Mouse (Mus musculus) gastrocnemius, adult 2 months (tissue): ENCODE measurements at regions not wholly inside any gene's neighbourhood (a gene's known extent, or its start where the extent isn't known, plus 50 kb on each side); places are given as distances from the start of the nearest gene placed in this dataset.

Experiments used
- DNase-seq: peaks from one replicate; pipeline ENCODE4 v3.0.0; 2022
- H3K27ac ChIP-seq: fragments of 200-600 bp; 2 replicates; pipeline ENCODE4 v1.8.1; 2022; ENCODE audit warnings: mild to moderate bottlenecking
- H3K4me3 ChIP-seq: fragments of 200-600 bp; 2 replicates; pipeline ENCODE4 v1.8.1; 2022; ENCODE audit warnings: mild to moderate bottlenecking, moderate library complexity
- CTCF ChIP-seq: fragments of 200-600 bp; IDR thresholded peaks from 2 replicates; pipeline ENCODE4 v1.8.1; 2022; ENCODE audit warnings: antibody characterized with exemption, mild to moderate bottlenecking, moderate library complexity
- intact Hi-C: fragments of 180-260 bp; cut with DNase I; formaldehyde crosslinking; loops from one replicate; pipeline ENCODE4 v1.15.1; 2025

GRCm38 (mm10) chr8:34371973-34372665 lies 260.6 kb upstream of the Gm10131 start:
- TF ChIP-seq CTCF = no peak
- intact Hi-C loops = no loop called here

DNA sequence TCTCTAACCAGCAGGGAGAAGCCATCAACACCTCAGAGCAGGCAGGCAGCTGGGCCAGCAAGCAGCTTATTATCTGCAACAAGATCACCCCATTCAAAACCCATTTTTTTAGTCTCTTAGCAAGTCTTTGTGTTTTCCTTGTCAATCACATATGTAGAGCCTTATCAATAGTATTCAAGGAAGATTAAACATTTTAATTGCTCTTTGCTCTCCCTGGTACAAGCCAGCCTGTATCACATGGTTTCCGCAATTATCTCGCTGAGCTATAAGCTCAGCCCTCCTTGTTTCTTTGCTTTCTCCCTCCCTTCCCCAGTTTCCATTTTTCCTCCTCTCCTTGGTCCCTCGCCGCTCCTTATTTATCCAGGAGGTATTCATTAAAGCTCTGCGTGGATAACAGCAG lies 259.9 kb upstream of the Gm10131 start:
- no peak for DNase-seq
- no peak for TF ChIP-seq CTCF
- intact Hi-C loops = no loop called here
- H3K4me3 ChIP-seq = no peak overlapping the region
- no peak overlapping the region for H3K27ac ChIP-seq

More at GRCm38 (mm10) chr8:34371973-34372665, 260.6 kb upstream of the Gm10131 start:
- Histone ChIP-seq H3K4me3 (no peak overlapping the region), H3K27ac (no peak overlapping the region)
- DNase-seq = no peak

DNA sequence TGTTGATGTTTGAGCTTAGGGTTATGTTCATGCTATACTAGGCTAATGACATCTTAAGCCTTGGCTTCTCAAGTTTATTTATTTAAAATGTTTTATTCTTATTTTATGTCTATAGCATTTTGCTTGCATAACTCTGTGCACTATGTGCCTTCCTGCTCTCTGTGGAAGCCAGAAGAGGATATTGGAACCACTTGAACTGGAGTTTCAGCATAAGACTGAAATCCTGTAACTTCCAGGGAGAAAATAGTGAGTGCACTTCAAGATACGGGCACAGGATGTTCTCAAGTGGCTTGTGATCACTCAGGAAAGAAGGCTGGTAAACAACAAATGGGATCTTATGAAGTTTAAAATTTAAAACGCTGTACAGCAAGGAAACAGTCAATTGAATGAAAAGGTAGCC lies 257.0 kb upstream of the Gm10131 start:
- no peak for TF ChIP-seq CTCF
- Histone ChIP-seq H3K27ac (no peak overlapping the region), H3K4me3 (no peak overlapping the region)
- intact Hi-C loops = no loop called here
- no peak for DNase-seq

DNA sequence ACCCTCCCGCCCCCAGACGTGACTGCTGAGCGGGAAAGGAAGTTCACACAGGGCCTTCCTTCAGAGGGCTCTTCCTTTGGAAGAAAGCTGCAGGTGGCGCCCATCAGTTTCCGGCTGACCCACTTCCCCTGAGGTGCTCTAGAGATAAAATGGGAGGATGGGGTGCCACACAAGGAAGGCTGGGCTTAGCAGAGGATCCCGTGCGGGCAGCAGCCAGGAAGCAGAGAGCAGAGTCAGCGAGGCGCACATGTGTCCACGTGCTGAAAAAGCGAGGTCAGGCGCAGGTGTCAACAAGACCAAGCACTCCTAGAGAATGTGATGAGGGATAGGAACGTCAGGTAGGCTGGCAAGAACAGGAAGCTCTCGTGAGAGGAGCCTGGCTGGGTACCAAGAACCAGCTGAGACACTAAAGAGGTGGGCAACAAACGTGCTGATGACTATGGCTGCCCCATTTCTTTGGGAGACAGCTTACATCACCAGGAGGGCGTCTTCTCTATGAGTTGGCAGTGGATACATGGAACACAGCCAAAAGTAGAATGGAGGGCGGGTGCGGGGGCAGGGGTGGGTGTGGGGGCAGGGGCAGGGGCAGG lies 253.0 kb upstream of the Gm10131 start:
- intact Hi-C loops = no loop called here
- Histone ChIP-seq H3K4me3 (no peak overlapping the region), H3K27ac (no peak overlapping the region)
- no peak for TF ChIP-seq CTCF
- no peak for DNase-seq

DNA sequence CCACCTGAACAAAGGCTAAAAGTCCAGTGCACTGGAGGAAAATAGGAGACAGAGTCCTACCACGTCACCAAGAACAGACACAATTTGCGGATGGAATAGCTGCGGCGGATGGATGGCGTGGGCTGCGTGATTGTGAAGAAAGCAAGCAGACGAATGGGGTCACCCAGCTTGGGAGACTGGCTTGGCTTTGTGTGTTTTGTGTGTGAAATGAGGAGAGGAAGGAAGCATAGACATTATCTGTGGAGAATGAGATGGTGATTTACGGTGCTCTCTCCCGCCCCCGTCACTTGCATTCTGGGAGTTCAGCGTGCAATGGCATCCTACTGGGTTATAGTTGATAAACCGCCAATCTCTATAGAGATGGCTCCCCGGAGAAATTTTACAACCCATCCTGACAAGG lies 252.1 kb upstream of the Gm10131 start:
- no peak for TF ChIP-seq CTCF
- H3K4me3 ChIP-seq = no peak overlapping the region
- DNase-seq = no peak
- intact Hi-C loops = no loop called here
- no peak overlapping the region for H3K27ac ChIP-seq

- intact Hi-C loops = no loop called here
- DNase-seq = no peak
- no peak overlapping the region for H3K27ac ChIP-seq
- no peak for TF ChIP-seq CTCF
- H3K4me3 ChIP-seq = no peak overlapping the region
Measured at GRCm38 (mm10) chr8:34363131-34363530, 251.6 kb upstream of the Gm10131 start.

GRCm38 (mm10) chr8:34361377-34361776 lies 249.8 kb upstream of the Gm10131 start:
- no peak overlapping the region for H3K27ac ChIP-seq
- no peak for DNase-seq
- TF ChIP-seq CTCF = no peak
- intact Hi-C loops = no loop called here
- no peak overlapping the region for H3K4me3 ChIP-seq

GRCm38 (mm10) chr8:34359776-34360175 lies 248.2 kb upstream of the Gm10131 start:
- no peak for DNase-seq
- H3K27ac ChIP-seq = no peak overlapping the region
- intact Hi-C loops = no loop called here
- no peak for TF ChIP-seq CTCF
- no peak overlapping the region for H3K4me3 ChIP-seq

GRCm38 (mm10) chr8:34355059-34355458 lies 243.5 kb upstream of the Gm10131 start:
- H3K4me3 ChIP-seq = no peak overlapping the region
- intact Hi-C loops = no loop called here
- no peak for TF ChIP-seq CTCF
- DNase-seq = no peak
- H3K27ac ChIP-seq = no peak overlapping the region

DNA sequence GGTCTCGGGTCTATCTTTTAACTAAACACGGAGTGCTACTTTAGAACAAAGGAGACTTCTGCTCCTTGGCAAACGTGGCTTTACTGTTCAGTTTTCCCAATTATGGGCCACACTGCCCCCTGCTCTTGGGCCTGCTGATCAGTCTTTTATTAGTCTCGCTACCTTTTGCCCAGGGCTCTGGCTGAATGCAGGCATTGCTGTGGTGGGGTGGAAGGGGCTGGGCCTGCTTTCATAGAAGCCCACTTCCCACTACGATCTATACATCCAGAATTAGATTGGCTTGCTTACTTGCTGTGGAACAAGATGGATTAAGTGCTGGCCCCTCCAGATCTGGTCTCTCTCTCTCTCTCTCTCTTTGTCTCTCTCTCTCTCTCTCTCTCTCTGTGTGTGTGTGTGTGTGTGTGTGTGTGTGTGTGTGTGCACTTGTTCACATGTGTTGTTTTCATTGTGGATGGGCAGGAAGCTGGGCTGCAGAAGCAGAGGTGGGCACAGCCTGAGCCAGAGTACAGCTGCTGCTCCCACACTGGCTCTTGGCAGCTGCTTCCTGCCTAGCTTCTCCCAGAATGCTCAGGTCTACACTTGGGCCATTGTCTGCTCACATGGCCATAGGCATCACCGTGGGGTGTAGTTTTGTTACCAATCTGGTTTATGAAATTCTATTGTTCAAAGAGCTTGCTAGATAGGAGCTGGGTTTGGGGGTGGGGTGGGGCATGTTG lies 241.8 kb upstream of the Gm10131 start:
- Histone ChIP-seq H3K27ac (peak overlapping the region; percentile 48), H3K4me3 (no peak overlapping the region)
- no peak for DNase-seq
- no peak for TF ChIP-seq CTCF
- intact Hi-C loops = no loop called here

DNA sequence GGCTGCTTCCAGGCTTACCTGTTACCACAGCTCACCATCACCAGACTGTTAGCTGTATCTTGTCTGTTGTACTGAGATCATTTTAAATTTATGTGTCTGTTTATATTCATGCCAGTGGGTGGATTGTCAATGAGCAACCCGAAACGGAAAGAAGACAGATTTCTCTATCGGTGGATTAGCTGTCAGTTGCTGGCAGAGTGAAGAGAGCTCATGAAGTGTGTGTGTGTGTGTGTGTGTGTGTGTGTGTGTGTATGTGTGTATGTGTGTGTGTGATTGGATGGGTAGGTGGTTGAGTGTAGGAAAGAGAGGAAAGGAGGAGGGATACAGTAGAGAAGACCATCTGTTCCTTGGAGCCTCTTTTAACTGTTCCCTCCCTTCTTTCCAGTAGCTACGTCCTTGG lies 223.3 kb upstream of the Gm10131 start:
- H3K4me3 ChIP-seq = no peak overlapping the region
- intact Hi-C loops = no loop called here
- no peak for TF ChIP-seq CTCF

GRCm38 (mm10) chr8:34331673-34332072 lies 220.1 kb upstream of the Gm10131 start:
- intact Hi-C loops = no loop called here
- no peak overlapping the region for H3K27ac ChIP-seq
- DNase-seq = no peak
- H3K4me3 ChIP-seq = no peak overlapping the region
- TF ChIP-seq CTCF = no peak

More for the DNA sequence above, 223.3 kb upstream of the Gm10131 start:
- DNase-seq = no peak
- no peak overlapping the region for H3K27ac ChIP-seq

DNA sequence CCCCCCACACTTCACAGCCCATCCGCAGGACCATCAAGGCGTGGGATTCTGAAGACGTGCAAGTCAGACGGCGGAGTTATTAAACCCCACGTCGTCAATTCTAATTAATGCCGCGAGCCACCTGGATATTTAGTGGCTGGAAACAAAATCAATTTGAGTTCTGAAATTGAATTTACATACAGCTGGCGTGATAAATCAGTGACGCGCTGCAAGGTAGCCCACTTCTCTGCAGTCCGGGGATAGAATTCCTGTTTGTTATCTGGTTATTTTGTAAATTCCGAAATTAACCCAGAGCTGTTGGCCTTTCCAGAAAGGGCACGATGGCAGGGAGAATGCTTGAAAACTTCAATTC lies 215.1 kb upstream of the Gm10131 start:
- Histone ChIP-seq H3K27ac (no peak overlapping the region), H3K4me3 (no peak overlapping the region)
- intact Hi-C loops = no loop called here
- no peak for TF ChIP-seq CTCF
- DNase-seq = no peak
